Mouse (Mus musculus) lung, postnatal 0 days (tissue): ENCODE measurements at regions not wholly inside any gene's neighbourhood (a gene's known extent, or its start where the extent isn't known, plus 50 kb on each side); places are given as distances from the start of the nearest gene placed in this dataset.
A peak's percentile ranks its signal among the peaks of the same experiment; 100 is the strongest.

Experiments
- CTCF ChIP-seq: IDR thresholded peaks from 2 replicates; pipeline ENCODE4 v1.5.1; 2016; ENCODE audit warnings: antibody characterized with exemption, mild to moderate bottlenecking
- EP300 ChIP-seq: IDR thresholded peaks from 2 replicates; pipeline ENCODE4 v1.6.1; 2016; ENCODE audit warnings: antibody characterized with exemption, mild to moderate bottlenecking, control low read depth

- TF ChIP-seq CTCF (no peak), EP300 (peak; percentile 13; the same call in 1 of the 2 replicates)
Observed at GRCm38 (mm10) chr3:103479845-103480543, 95.0 kb upstream of the Syt6 start.
